Mouse (Mus musculus): ENCODE data around the gene Pax9. TPM values are rescaled to one million over a fixed set of nuclear protein-coding genes. Genes with fewer than 3 reads are reported as not detected.

Gene Pax9
- polyA plus RNA-seq, 1 experiment from 2014 or later: 0.06 TPM

GRCm38 (mm10) chr12:56696174-56697010 lies 4.8 kb downstream of the Pax9 start:
- peak overlapping the region; percentile 39 for H3K4me3 ChIP-seq (ENCODE audit: low read length)
- no peak overlapping the region for H3K27ac ChIP-seq (ENCODE audit: low read length)
- ATAC-seq (ENCODE audit: low FRiP score, low TSS enrichment): peak; percentile 5; the same call in 1 of the 2 replicates
- H3K36me3 ChIP-seq (ENCODE audit: insufficient read depth, low read length): no peaks in the 10 kb centered on the region
- H3K27me3 ChIP-seq (ENCODE audit: insufficient read depth, low read length): peaks cover 95% of the 10 kb centered on the region
- H3K4me2 ChIP-seq (replicated peaks; ENCODE audit: low read depth, low read length): peak overlapping the region; percentile 58
- no peak overlapping the region for H3K9ac ChIP-seq (replicated peaks; ENCODE audit: low read length)
- no peaks in the 10 kb centered on the region for H3K9me3 ChIP-seq (ENCODE audit: low read length)
- H3K4me1 ChIP-seq (ENCODE audit: insufficient read depth, low read length): peaks cover 24% of the 10 kb centered on the region
- WGBS: under 1% methylated on average over 57 of the region's 57 CpGs

- under 1% methylated on average over 36 of the region's 36 CpGs for WGBS
- Histone ChIP-seq H3K9ac (replicated peaks; ENCODE audit: low read length) (no peak overlapping the region), H3K27me3 (ENCODE audit: insufficient read depth, low read length) (peaks cover 91% of the 10 kb centered on the region), H3K9me3 (ENCODE audit: low read length) (no peaks in the 10 kb centered on the region), H3K4me3 (ENCODE audit: low read length) (peak overlapping the region; percentile 39), H3K4me2 (replicated peaks; ENCODE audit: low read depth, low read length) (peak overlapping the region; percentile 58), H3K4me1 (ENCODE audit: insufficient read depth, low read length) (peaks cover 20% of the 10 kb centered on the region), H3K36me3 (ENCODE audit: insufficient read depth, low read length) (no peaks in the 10 kb centered on the region), H3K27ac (ENCODE audit: low read length) (no peak overlapping the region)
- ATAC-seq (ENCODE audit: low FRiP score, low TSS enrichment): peak; percentile 10; the same call in 1 of the 2 replicates
These were observed 5.6 kb downstream of the Pax9 start for GRCm38 (mm10) chr12:56697011-56697740.

GRCm38 (mm10) chr12:56697785-56698184 lies 6.2 kb downstream of the Pax9 start:
- Histone ChIP-seq H3K4me3 (ENCODE audit: low read length) (0 out of 2 replicates have a peak overlapping the region, but pooled peaks have one; percentile 3), H3K27me3 (ENCODE audit: insufficient read depth, low read length) (peaks cover 91% of the 10 kb centered on the region), H3K36me3 (ENCODE audit: insufficient read depth, low read length) (no peaks in the 10 kb centered on the region), H3K27ac (ENCODE audit: low read length) (no peak overlapping the region), H3K9me3 (ENCODE audit: low read length) (no peaks in the 10 kb centered on the region), H3K9ac (replicated peaks; ENCODE audit: low read length) (no peak overlapping the region), H3K4me1 (ENCODE audit: insufficient read depth, low read length) (peaks cover 20% of the 10 kb centered on the region), H3K4me2 (replicated peaks; ENCODE audit: low read depth, low read length) (peak overlapping the region; percentile 18)
- 2% methylated on average over 12 of the region's 12 CpGs for whole genome bisulfite sequencing
- ATAC-seq (ENCODE audit: low FRiP score, low TSS enrichment): no peak

- Histone ChIP-seq H3K4me1 (ENCODE audit: insufficient read depth, low read length) (peaks cover 20% of the 10 kb centered on the region), H3K4me2 (replicated peaks; ENCODE audit: low read depth, low read length) (no peak overlapping the region), H3K4me3 (ENCODE audit: low read length) (no peak overlapping the region), H3K9ac (replicated peaks; ENCODE audit: low read length) (no peak overlapping the region), H3K36me3 (ENCODE audit: insufficient read depth, low read length) (no peaks in the 10 kb centered on the region), H3K9me3 (ENCODE audit: low read length) (no peaks in the 10 kb centered on the region), H3K27ac (ENCODE audit: low read length) (no peak overlapping the region), H3K27me3 (ENCODE audit: insufficient read depth, low read length) (peaks cover 85% of the 10 kb centered on the region)
- no peak for ATAC-seq (ENCODE audit: low FRiP score, low TSS enrichment)
- WGBS: 9% methylated on average over 8 of the region's 8 CpGs
These were observed 6.8 kb downstream of the Pax9 start for GRCm38 (mm10) chr12:56698191-56698980.

- no peak overlapping the region for H3K9ac ChIP-seq (replicated peaks; ENCODE audit: low read length)
- ATAC-seq (ENCODE audit: low FRiP score, low TSS enrichment): no peak
- H3K9me3 ChIP-seq (ENCODE audit: low read length): no peaks in the 10 kb centered on the region
- H3K4me2 ChIP-seq (replicated peaks; ENCODE audit: low read depth, low read length): no peak overlapping the region
- H3K4me3 ChIP-seq (ENCODE audit: low read length): no peak overlapping the region
- no peak overlapping the region for H3K27ac ChIP-seq (ENCODE audit: low read length)
- peaks cover 78% of the 10 kb centered on the region for H3K27me3 ChIP-seq (ENCODE audit: insufficient read depth, low read length)
- H3K36me3 ChIP-seq (ENCODE audit: insufficient read depth, low read length): no peaks in the 10 kb centered on the region
- 31% methylated on average over 3 of the region's 3 CpGs for WGBS
- peaks cover 20% of the 10 kb centered on the region for H3K4me1 ChIP-seq (ENCODE audit: insufficient read depth, low read length)
These were observed 7.8 kb downstream of the Pax9 start for GRCm38 (mm10) chr12:56699351-56699750.

GRCm38 (mm10) chr12:56699915-56700900 lies 8.6 kb downstream of the Pax9 start:
- H3K36me3 ChIP-seq (ENCODE audit: insufficient read depth, low read length): no peaks in the 10 kb centered on the region
- no peak overlapping the region for H3K9ac ChIP-seq (replicated peaks; ENCODE audit: low read length)
- no peak overlapping the region for H3K27ac ChIP-seq (ENCODE audit: low read length)
- no peak overlapping the region for H3K4me2 ChIP-seq (replicated peaks; ENCODE audit: low read depth, low read length)
- 9% methylated on average over 44 of the region's 44 CpGs for WGBS
- H3K27me3 ChIP-seq (ENCODE audit: insufficient read depth, low read length): peaks cover 74% of the 10 kb centered on the region
- H3K9me3 ChIP-seq (ENCODE audit: low read length): no peaks in the 10 kb centered on the region
- no peak overlapping the region for H3K4me3 ChIP-seq (ENCODE audit: low read length)
- ATAC-seq (ENCODE audit: low FRiP score, low TSS enrichment): no peak; the same call in 1 of the 2 replicates
- H3K4me1 ChIP-seq (ENCODE audit: insufficient read depth, low read length): peaks cover 16% of the 10 kb centered on the region

- WGBS: 26% methylated on average over 6 of the region's 6 CpGs
- ATAC-seq (ENCODE audit: low FRiP score, low TSS enrichment): no peak
- H3K27ac ChIP-seq (ENCODE audit: low read length): no peak overlapping the region
- no peaks in the 10 kb centered on the region for H3K36me3 ChIP-seq (ENCODE audit: insufficient read depth, low read length)
- H3K9ac ChIP-seq (replicated peaks; ENCODE audit: low read length): no peak overlapping the region
- peaks cover 66% of the 10 kb centered on the region for H3K27me3 ChIP-seq (ENCODE audit: insufficient read depth, low read length)
- H3K4me3 ChIP-seq (ENCODE audit: low read length): no peak overlapping the region
- no peak overlapping the region for H3K4me2 ChIP-seq (replicated peaks; ENCODE audit: low read depth, low read length)
- H3K4me1 ChIP-seq (ENCODE audit: insufficient read depth, low read length): peaks cover 10% of the 10 kb centered on the region
- H3K9me3 ChIP-seq (ENCODE audit: low read length): no peaks in the 10 kb centered on the region
These were observed 9.4 kb downstream of the Pax9 start for GRCm38 (mm10) chr12:56701004-56701403.

GRCm38 (mm10) chr12:56717971-56718706 lies 26.6 kb downstream of the Pax9 start:
- H3K36me3 ChIP-seq (ENCODE audit: insufficient read depth, low read length): no peaks in the 10 kb centered on the region
- WGBS: 19% methylated on average over 14 of the region's 14 CpGs

More at GRCm38 (mm10) chr12:56717971-56718706, 26.6 kb downstream of the Pax9 start:
- Histone ChIP-seq H3K27ac (ENCODE audit: low read length) (no peak overlapping the region), H3K4me3 (ENCODE audit: low read length) (no peak overlapping the region), H3K9ac (replicated peaks; ENCODE audit: low read length) (no peak overlapping the region), H3K4me1 (ENCODE audit: insufficient read depth, low read length) (no peaks in the 10 kb centered on the region), H3K27me3 (ENCODE audit: insufficient read depth, low read length) (0 out of 2 replicates have a peak, but pooled peaks cover 4% of the 10 kb centered on the region), H3K4me2 (replicated peaks; ENCODE audit: low read depth, low read length) (no peak overlapping the region), H3K9me3 (ENCODE audit: low read length) (no peaks in the 10 kb centered on the region)
- no peak for ATAC-seq (ENCODE audit: low FRiP score, low TSS enrichment)
